Mouse (Mus musculus) megakaryocyte, embryonic 14.5 days (primary cell): ENCODE results near the gene Cspg4.

ENCODE experiments used
- FLI1 ChIP-seq: IDR thresholded peaks from 2 replicates; pipeline ENCODE4 v1.6.1; 2012; ENCODE audit warnings: low read length, inconsistent platforms, mixed read lengths
- GATA1 ChIP-seq: IDR thresholded peaks from 3 replicates; pipeline ENCODE4 v1.6.1; 2012; ENCODE audit warnings: mixed read lengths, low read length, inconsistent platforms, borderline replicate concordance

GRCm38 (mm10) chr9:56900060-56900459 lies 35.2 kb downstream of the Cspg4 start:
- TF ChIP-seq GATA1 (no peak), FLI1 (no peak)
